Mouse (Mus musculus) WW6 (cell line): ENCODE results near the gene Gm38392.
A peak's percentile ranks its signal among the peaks of the same experiment; 100 is the strongest.
"Not testable (repeated sequence)": the region's sequence is repeated elsewhere in the genome, so short reads cannot be mapped to it uniquely, and the experiment has no call there.

Source experiments
- DNase-seq: peaks from one replicate; pipeline ENCODE4 v3.0.0-alpha.2; 2013; ENCODE audit warnings: low read depth, low spot score

Gene Gm38392

GRCm38 (mm10) chr3:88287110-88287509 is at the start of gene Gm38392:
Gene Gm38392, minus strand, starts transcription at chr3:88287210.
- no peak for DNase-seq

GRCm38 (mm10) chr3:88336058-88337013 is 49.3 kb upstream of the Gm38392 start, which contains the start of the genes Tmem79 and Smg5:
Gene Tmem79, minus strand, starts transcription at chr3:88336148.
Gene Smg5, plus strand, starts transcription at chr3:88336260.
- peak; percentile 88 for DNase-seq

- DNase-seq, result no peak
These were observed 48.5 kb upstream of the Gm38392 start for GRCm38 (mm10) chr3:88335436-88336053.

GRCm38 (mm10) chr3:88334902-88335435 is 48.0 kb upstream of the Gm38392 start:
- DNase-seq, result no peak

GRCm38 (mm10) chr3:88334029-88334658 is 47.1 kb upstream of the Gm38392 start:
- DNase-seq, result no peak

- DNase-seq, result no peak
These were observed 44.3 kb upstream of the Gm38392 start for GRCm38 (mm10) chr3:88331282-88331681.

- DNase-seq, result no peak
These were observed 41.9 kb upstream of the Gm38392 start for GRCm38 (mm10) chr3:88328956-88329355.

GRCm38 (mm10) chr3:88324951-88325405 is 38.0 kb upstream of the Gm38392 start, which contains the start of gene Glmp:
Gene Glmp, plus strand, starts transcription at chr3:88325023.
- DNase-seq, result no peak

- no peak for DNase-seq
These were observed 12.2 kb upstream of the Gm38392 start for GRCm38 (mm10) chr3:88299172-88299571.

GRCm38 (mm10) chr3:88297321-88297851 is 10.4 kb upstream of the Gm38392 start:
- DNase-seq, result no peak

GRCm38 (mm10) chr3:88296561-88297318 is 9.7 kb upstream of the Gm38392 start, which contains the start of the genes Tsacc and Cct3:
Gene Tsacc, minus strand, starts transcription at chr3:88296999.
Gene Cct3, plus strand, starts transcription at chr3:88297116.
- DNase-seq, result peak; percentile 98

GRCm38 (mm10) chr3:88296110-88296560 is 9.1 kb upstream of the Gm38392 start:
- no peak for DNase-seq

- not testable (repeated sequence) for DNase-seq
These were observed 8.3 kb upstream of the Gm38392 start for GRCm38 (mm10) chr3:88295272-88295671.

GRCm38 (mm10) chr3:88291970-88292369 is 5.0 kb upstream of the Gm38392 start:
- DNase-seq, result no peak

GRCm38 (mm10) chr3:88288133-88288713 is 1.2 kb upstream of the Gm38392 start:
- not testable (repeated sequence) for DNase-seq

GRCm38 (mm10) chr3:88285565-88285895 is 1.5 kb downstream of the Gm38392 start:
- not testable (repeated sequence) for DNase-seq

GRCm38 (mm10) chr3:88284815-88285564 is 2.0 kb downstream of the Gm38392 start:
- not testable (repeated sequence) for DNase-seq

- DNase-seq, result not testable (repeated sequence)
These were observed 5.7 kb downstream of the Gm38392 start for GRCm38 (mm10) chr3:88281141-88281916.

- DNase-seq, result no peak
These were observed 7.0 kb downstream of the Gm38392 start for GRCm38 (mm10) chr3:88280035-88280434.
